Mouse (Mus musculus) bone marrow, adult 2 months (tissue): ENCODE measurements around the gene Spink4.

Source experiments
- CTCF ChIP-seq: fragments of 200-500 bp; IDR thresholded peaks from 2 replicates; pipeline ENCODE4 v1.5.1; 2011; ENCODE audit warnings: low read length, control low read depth; ENCODE audit not compliant: control insufficient read depth, insufficient read depth
- POLR2A ChIP-seq: fragments of 200-500 bp; IDR thresholded peaks from 2 replicates; pipeline ENCODE4 v1.6.1; 2011; ENCODE audit warnings: low read depth, mild to moderate bottlenecking, control low read depth, low read length, borderline replicate concordance; ENCODE audit not compliant: control insufficient read depth

DNA sequence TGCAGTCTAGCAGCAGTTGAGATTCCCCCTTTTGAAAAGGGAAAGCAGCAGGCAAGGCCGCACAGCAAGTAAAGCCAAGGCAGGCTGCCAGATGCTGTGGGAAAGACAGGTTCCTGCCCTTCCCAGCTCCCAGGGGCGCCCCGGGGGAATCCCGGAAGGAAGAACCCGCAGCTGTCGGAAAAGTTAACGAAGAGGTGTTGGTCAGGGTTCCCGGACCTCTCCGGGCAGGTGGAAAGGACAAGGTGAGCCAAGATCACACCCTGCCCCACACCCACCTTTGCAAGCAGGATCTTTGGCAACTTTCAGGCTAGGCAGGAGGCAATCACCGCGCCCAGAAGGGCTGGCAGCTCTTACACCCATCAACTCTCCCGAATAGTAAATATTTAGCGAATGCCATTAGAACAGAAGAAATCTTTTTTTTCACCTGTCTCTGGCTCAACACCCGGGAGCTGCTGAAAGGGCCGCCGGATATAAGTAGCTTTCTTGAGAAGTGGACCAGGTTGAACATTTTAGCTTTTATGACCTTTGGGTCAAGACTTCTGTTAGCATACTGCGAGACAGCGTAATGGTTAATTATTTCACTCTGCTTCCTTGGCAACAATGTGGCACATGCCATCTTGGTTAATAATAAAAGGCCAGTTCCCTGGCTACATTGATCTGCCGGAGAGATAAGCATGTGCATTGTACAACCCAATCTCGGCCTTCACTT lies 11.4 kb upstream of the Spink4 start:
- no peak for TF ChIP-seq POLR2A
- TF ChIP-seq CTCF: no peak
